ENCODE assay signal across 17 mouse cellular contexts in genomic region chr12:31185933-31186845, GRCm38 (mm10). TPM values are rescaled to one million over a fixed set of nuclear protein-coding genes. Genes with fewer than 3 reads are reported as not detected.
DNase-seq lines count a peak whose midpoint lies in the region; ATAC-seq lines count a peak whose summit lies in the region.
"Had no signal": no experiment of that assay in that cellular context is flagged by ENCODE, and none has a peak within 500 bp of the region (broad histone marks: within the 10 kb centered on the region; RNA-seq: fewer than 3 reads in every experiment).

No protein-coding gene starts in this region.

- H3K9me3 ChIP-seq in forebrain, embryonic 10.5 days: no peaks in the 10 kb centered on the region
- no peaks in the 10 kb centered on the region for H3K9me3 ChIP-seq in forebrain, embryonic 11.5 days (ENCODE audit: control insufficient read depth, low read length)
- H3K9me3 ChIP-seq in lung, embryonic 15.5 days: no peaks in the 10 kb centered on the region
- no peaks in the 10 kb centered on the region for H3K9me3 ChIP-seq in embryonic facial prominence, embryonic 11.5 days (replicated peaks; ENCODE audit: control insufficient read depth, low read length)
- no peaks in the 10 kb centered on the region for H3K9me3 ChIP-seq in limb, embryonic 11.5 days (ENCODE audit: control insufficient read depth, low read length)

- H3K27ac ChIP-seq in forebrain, embryonic 10.5 days: 0 out of 2 replicates have a peak overlapping the region, but pooled peaks have one; percentile 40
- no peak overlapping the region for H3K27ac ChIP-seq in forebrain, embryonic 11.5 days (ENCODE audit: low read depth, low read length)
- peak overlapping the region; percentile 87; the same call in 1 of the 2 replicates for H3K27ac ChIP-seq in lung, embryonic 15.5 days
- peak overlapping the region; percentile 31; the same call in 1 of the 2 replicates for H3K27ac ChIP-seq in embryonic facial prominence, embryonic 11.5 days (replicated peaks; ENCODE audit: low read depth, low read length)
- H3K27ac ChIP-seq in limb, embryonic 11.5 days (replicated peaks; ENCODE audit: low read depth, low read length): peak overlapping the region; percentile 47; the same call in 1 of the 2 replicates

- no peak for DNase-seq in forebrain, embryonic 10.5 days (ENCODE audit: extremely low spot score, low spot score)
- DNase-seq in forebrain, embryonic 11.5 days (ENCODE audit: low spot score): no peak
- DNase-seq in lung, postnatal 14 days: no peak
- no peak for DNase-seq in embryonic facial prominence, embryonic 11.5 days (ENCODE audit: low spot score)
- peak; percentile 27 for DNase-seq in limb, embryonic 11.5 days (ENCODE audit: low spot score)
- DNase-seq in MN1 (ENCODE audit: low spot score): no peak
- DNase-seq in gastrocnemius, postnatal 10 days: no peak
- DNase-seq: cerebellum, postnatal 25 days; heart, postnatal 14 days; kidney, adult 8-10 months; thymus, postnatal 25 days had no signal

- H3K4me3 ChIP-seq in forebrain, embryonic 10.5 days: no peak overlapping the region
- H3K4me3 ChIP-seq in forebrain, embryonic 11.5 days (ENCODE audit: low read depth, low read length): no peak overlapping the region
- no peak overlapping the region for H3K4me3 ChIP-seq in lung, embryonic 15.5 days
- no peak overlapping the region for H3K4me3 ChIP-seq in embryonic facial prominence, embryonic 11.5 days (ENCODE audit: low read depth, low read length)
- H3K4me3 ChIP-seq in limb, embryonic 11.5 days (ENCODE audit: low read depth, low read length): no peak overlapping the region

- ATAC-seq in forebrain, embryonic 11.5 days (replicated peaks; ENCODE audit: low FRiP score): no peak
- ATAC-seq in lung, embryonic 15.5 days (ENCODE audit: borderline replicate concordance, extremely low read depth, low FRiP score, low TSS enrichment): no peak
- ATAC-seq in embryonic facial prominence, embryonic 11.5 days (replicated peaks; ENCODE audit: insufficient number of reproducible peaks, low FRiP score, low TSS enrichment, low read depth): no peak
- no peak for ATAC-seq in limb, embryonic 11.5 days (ENCODE audit: insufficient number of reproducible peaks, low FRiP score, low TSS enrichment, low read depth)

- H3K4me1 ChIP-seq in forebrain, embryonic 10.5 days: peaks cover 21% of the 10 kb centered on the region
- no peaks in the 10 kb centered on the region for H3K4me1 ChIP-seq in forebrain, embryonic 11.5 days (replicated peaks; ENCODE audit: control insufficient read depth, insufficient read depth, low read length)
- peaks cover 44% of the 10 kb centered on the region for H3K4me1 ChIP-seq in lung, embryonic 15.5 days
- H3K4me1 ChIP-seq in embryonic facial prominence, embryonic 11.5 days (ENCODE audit: control insufficient read depth, insufficient read depth, low read length): no peaks in the 10 kb centered on the region
- peaks cover 15% of the 10 kb centered on the region for H3K4me1 ChIP-seq in limb, embryonic 11.5 days (ENCODE audit: control insufficient read depth, insufficient read depth, low read length)

- 78% methylated on average over 8 of the region's 8 CpGs for WGBS in forebrain, embryonic 10.5 days
- WGBS in forebrain, embryonic 11.5 days: 75% methylated on average over 8 of the region's 8 CpGs
- 58% methylated on average over 8 of the region's 8 CpGs for WGBS in lung, embryonic 15.5 days
- 58% methylated on average over 8 of the region's 8 CpGs for WGBS in embryonic facial prominence, embryonic 11.5 days
- WGBS in limb, embryonic 11.5 days: 75% methylated on average over 8 of the region's 8 CpGs

- no peaks in the 10 kb centered on the region for H3K27me3 ChIP-seq in forebrain, embryonic 10.5 days (ENCODE audit: poor library complexity, severe bottlenecking)
- H3K27me3 ChIP-seq in forebrain, embryonic 11.5 days (ENCODE audit: control insufficient read depth, insufficient read depth, low read length): no peaks in the 10 kb centered on the region
- H3K27me3 ChIP-seq in lung, embryonic 15.5 days: no peaks in the 10 kb centered on the region
- no peaks in the 10 kb centered on the region for H3K27me3 ChIP-seq in embryonic facial prominence, embryonic 11.5 days (ENCODE audit: control insufficient read depth, insufficient read depth, low read length)
- no peaks in the 10 kb centered on the region for H3K27me3 ChIP-seq in limb, embryonic 11.5 days (ENCODE audit: control insufficient read depth, insufficient read depth, low read length)

- H3K36me3 ChIP-seq in forebrain, embryonic 10.5 days (replicated peaks): no peaks in the 10 kb centered on the region
- no peaks in the 10 kb centered on the region for H3K36me3 ChIP-seq in forebrain, embryonic 11.5 days (ENCODE audit: control insufficient read depth, insufficient read depth, low read length)
- H3K36me3 ChIP-seq in lung, embryonic 15.5 days: no peaks in the 10 kb centered on the region
- H3K36me3 ChIP-seq in embryonic facial prominence, embryonic 11.5 days (replicated peaks; ENCODE audit: control insufficient read depth, insufficient read depth, low read depth, low read length): no peaks in the 10 kb centered on the region
- H3K36me3 ChIP-seq in limb, embryonic 11.5 days (ENCODE audit: control insufficient read depth, insufficient read depth, low read length): no peaks in the 10 kb centered on the region

- no peak overlapping the region for H3K4me2 ChIP-seq in forebrain, embryonic 11.5 days (ENCODE audit: low read depth, low read length, severe bottlenecking)
- no peak overlapping the region for H3K4me2 ChIP-seq in lung, embryonic 15.5 days
- no peak overlapping the region for H3K4me2 ChIP-seq in embryonic facial prominence, embryonic 11.5 days (ENCODE audit: low read depth, low read length)
- H3K4me2 ChIP-seq in limb, embryonic 11.5 days (ENCODE audit: low read depth, severe bottlenecking): no peak overlapping the region

- no peak overlapping the region for H3K9ac ChIP-seq in forebrain, embryonic 11.5 days (ENCODE audit: low read length)
- H3K9ac ChIP-seq in lung, embryonic 15.5 days: no peak overlapping the region
- no peak overlapping the region for H3K9ac ChIP-seq in embryonic facial prominence, embryonic 11.5 days (replicated peaks; ENCODE audit: low read length)
- no peak overlapping the region for H3K9ac ChIP-seq in limb, embryonic 11.5 days (ENCODE audit: low read length)

RNA-seq across cellular contexts. Expression of gene Gm6993, which starts 54.4 kb away (rescaled TPM):
- not detected in 2 replicates for polyA plus RNA-seq in forebrain, embryonic 10.5 days (2016; fragmentation: Nextera tagmentation; extraction: Ambion mirVana)
- not detected in 2 replicates for polyA plus RNA-seq in forebrain, embryonic 11.5 days (2014; fragmentation: Nextera tagmentation; extraction: Ambion mirVana)
- polyA plus RNA-seq in lung, embryonic 15.5 days (2015; fragmentation: Nextera tagmentation; extraction: Ambion mirVana): not detected in 2 replicates
- polyA plus RNA-seq in embryonic facial prominence, embryonic 11.5 days (2014; fragmentation: Nextera tagmentation; extraction: Ambion mirVana): not detected in 2 replicates
- polyA plus RNA-seq in limb, embryonic 11.5 days (2014; fragmentation: Nextera tagmentation; extraction: Ambion mirVana): not detected in 2 replicates
- not detected for total RNA-seq in gastrocnemius, postnatal 10 days (2021)
- total RNA-seq: ES-E14; gastrocnemius, postnatal 4 days; heart, postnatal 14 days; layer of hippocampus, postnatal 10 days; liver, adult 2 months had no signal
- polyA plus RNA-seq: liver, adult 2 months; spleen, adult 2 months had no signal
